Comparison of ENCODE assay signal across 13 mouse cellular contexts in the genomic region with DNA sequence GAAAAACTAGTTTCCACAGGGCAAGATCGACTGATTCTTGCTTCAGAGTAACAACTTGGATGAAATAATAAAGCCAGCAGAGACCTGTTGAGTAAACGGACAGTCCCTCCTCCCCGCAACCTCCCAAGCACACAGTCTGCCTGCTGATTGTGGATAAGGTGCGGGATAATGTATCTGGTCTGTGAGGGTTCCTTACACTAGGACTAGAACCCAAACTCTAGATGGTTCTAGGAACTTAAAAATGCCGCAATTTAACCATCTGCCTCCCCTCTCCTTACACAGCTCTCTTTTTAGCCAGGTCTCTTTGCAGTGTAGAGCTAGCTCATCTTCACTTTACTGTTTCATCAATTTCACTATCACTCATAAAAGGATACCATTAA. TPM values are rescaled to one million over a fixed set of nuclear protein-coding genes. Genes with fewer than 3 reads are reported as not detected.
DNase-seq lines count a peak whose midpoint lies in the region; ATAC-seq and TF ChIP-seq lines count a peak whose summit lies in the region.
"Had no signal": no experiment of that assay in that cellular context is flagged by ENCODE, and none has a peak within 500 bp of the region (broad histone marks: within the 10 kb centered on the region; RNA-seq: fewer than 3 reads in every experiment).

No protein-coding gene starts in this region.

- H3K36me3 ChIP-seq in lung, embryonic 15.5 days, result no peaks in the 10 kb centered on the region
- H3K36me3 ChIP-seq in hindbrain, embryonic 12.5 days, result no peaks in the 10 kb centered on the region
- no peaks in the 10 kb centered on the region for H3K36me3 ChIP-seq in midbrain, embryonic 10.5 days
- no peaks in the 10 kb centered on the region for H3K36me3 ChIP-seq in neural tube, embryonic 14.5 days (ENCODE audit: control insufficient read depth, insufficient read depth, low read length)

- H3K27me3 ChIP-seq in lung, embryonic 15.5 days, result no peaks in the 10 kb centered on the region
- H3K27me3 ChIP-seq in hindbrain, embryonic 12.5 days, result no peaks in the 10 kb centered on the region
- no peaks in the 10 kb centered on the region for H3K27me3 ChIP-seq in midbrain, embryonic 10.5 days (ENCODE audit: low read depth, poor library complexity, severe bottlenecking)
- H3K27me3 ChIP-seq in neural tube, embryonic 14.5 days (ENCODE audit: control insufficient read depth, insufficient read depth, low read length), result no peaks in the 10 kb centered on the region

- 57% methylated on average over 5 of the region's 5 CpGs for WGBS in lung, embryonic 15.5 days
- WGBS in hindbrain, embryonic 12.5 days, result 28% methylated on average over 5 of the region's 5 CpGs
- WGBS in midbrain, embryonic 10.5 days, result 19% methylated on average over 5 of the region's 5 CpGs
- 14% methylated on average over 5 of the region's 5 CpGs for WGBS in neural tube, embryonic 14.5 days

- 0 out of 2 replicates have a peak overlapping the region, but pooled peaks have one; percentile 16 for H3K4me2 ChIP-seq in lung, embryonic 15.5 days
- H3K4me2 ChIP-seq in hindbrain, embryonic 12.5 days (replicated peaks), result peak overlapping the region; percentile 43
- peak overlapping the region; percentile 31 for H3K4me2 ChIP-seq in neural tube, embryonic 14.5 days (ENCODE audit: low read depth, low read length)

- H3K4me1 ChIP-seq in lung, embryonic 15.5 days, result 0 out of 2 replicates have a peak, but pooled peaks cover 7% of the 10 kb centered on the region
- H3K4me1 ChIP-seq in hindbrain, embryonic 12.5 days, result peaks cover 15% of the 10 kb centered on the region
- H3K4me1 ChIP-seq in midbrain, embryonic 10.5 days, result peaks cover 27% of the 10 kb centered on the region
- H3K4me1 ChIP-seq in neural tube, embryonic 14.5 days (ENCODE audit: control insufficient read depth, insufficient read depth, low read length), result peaks cover 8% of the 10 kb centered on the region; the same call in 1 of the 2 replicates

- ATAC-seq in lung, embryonic 15.5 days (ENCODE audit: borderline replicate concordance, extremely low read depth, low FRiP score, low TSS enrichment), result no peak
- ATAC-seq in hindbrain, embryonic 12.5 days (ENCODE audit: low FRiP score), result peak; percentile 70
- ATAC-seq in neural tube, embryonic 14.5 days (ENCODE audit: low read depth), result peak; percentile 74

- intact Hi-C loops in left cerebral cortex, adult 2 months (cut with DNase I), result no loop called here

- no peak for DNase-seq in lung, postnatal 14 days
- DNase-seq in midbrain, embryonic 10.5 days (ENCODE audit: low spot score), result peak; percentile 44
- DNase-seq in left cerebral cortex, adult 2 months (ENCODE audit: extremely low spot score in 1 of 2, low spot score in 2 of 2), result no peak
- no peak for DNase-seq in ovary, postnatal 14 days (ENCODE audit: low spot score)
- no peak for DNase-seq in cerebellum, adult 9-11 months
- DNase-seq: cerebellum, postnatal 14 days; kidney, postnatal 10 days; right cerebral cortex, postnatal 4 days had no signal

- H3K9ac ChIP-seq in lung, embryonic 15.5 days, result no peak overlapping the region
- no peak overlapping the region for H3K9ac ChIP-seq in hindbrain, embryonic 12.5 days
- no peak overlapping the region for H3K9ac ChIP-seq in neural tube, embryonic 14.5 days (replicated peaks; ENCODE audit: low read depth, low read length)

- H3K27ac ChIP-seq in lung, embryonic 15.5 days, result no peak overlapping the region
- peak overlapping the region; percentile 79; the same call in 1 of the 2 replicates for H3K27ac ChIP-seq in hindbrain, embryonic 12.5 days
- peak overlapping the region; percentile 86 for H3K27ac ChIP-seq in midbrain, embryonic 10.5 days (replicated peaks)
- no peak overlapping the region; the same call in 1 of the 2 replicates for H3K27ac ChIP-seq in neural tube, embryonic 14.5 days (ENCODE audit: low read depth, low read length)
- H3K27ac ChIP-seq in left cerebral cortex, adult 2 months, result no peak overlapping the region

- H3K9me3 ChIP-seq in lung, embryonic 15.5 days, result no peaks in the 10 kb centered on the region; the same call in 1 of the 2 replicates
- no peaks in the 10 kb centered on the region; the same call in 1 of the 2 replicates for H3K9me3 ChIP-seq in hindbrain, embryonic 12.5 days (replicated peaks)
- H3K9me3 ChIP-seq in midbrain, embryonic 10.5 days (replicated peaks), result no peaks in the 10 kb centered on the region
- no peaks in the 10 kb centered on the region for H3K9me3 ChIP-seq in neural tube, embryonic 14.5 days (ENCODE audit: control insufficient read depth, low read length)

- TF ChIP-seq CTCF in left cerebral cortex, adult 2 months (IDR thresholded peaks at IDR 0.05), result no peak

- H3K4me3 ChIP-seq in lung, embryonic 15.5 days, result no peak overlapping the region
- H3K4me3 ChIP-seq in hindbrain, embryonic 12.5 days, result 0 out of 2 replicates have a peak overlapping the region, but pooled peaks have one; percentile 9
- peak overlapping the region; percentile 35 for H3K4me3 ChIP-seq in midbrain, embryonic 10.5 days
- H3K4me3 ChIP-seq in neural tube, embryonic 14.5 days (ENCODE audit: low read depth, low read length), result no peak overlapping the region
- no peak overlapping the region for H3K4me3 ChIP-seq in left cerebral cortex, adult 2 months

RNA-seq across cellular contexts. Expression of gene Fmo4, which starts 18.8 kb away (rescaled TPM):
- polyA plus RNA-seq in lung, embryonic 15.5 days (2015; fragmentation: Nextera tagmentation; extraction: Ambion mirVana), result 1.5 and 1.8 TPM in 2 replicates
- 0.46 and 0.52 TPM in 2 replicates for polyA plus RNA-seq in hindbrain, embryonic 12.5 days (2016; fragmentation: Nextera tagmentation; extraction: Ambion mirVana)
- polyA plus RNA-seq in midbrain, embryonic 10.5 days (2016; fragmentation: Nextera tagmentation; extraction: Ambion mirVana), result 0.58 and 0.95 TPM in 2 replicates
- polyA plus RNA-seq in neural tube, embryonic 14.5 days (2014; fragmentation: Nextera tagmentation; extraction: Ambion mirVana), result 0.33 TPM in 2 replicates
- total RNA-seq in left cerebral cortex, adult 2 months (2021), result not detected
- total RNA-seq: megakaryocyte, adult 5-6 weeks had no signal
- polyA plus RNA-seq: stomach, embryonic 14.5 days had no signal

RNA-seq across cellular contexts. Expression of gene Fmo1, which starts 33.8 kb away (rescaled TPM):
- 15.1 and 17.1 TPM in 2 replicates for polyA plus RNA-seq in lung, embryonic 15.5 days (2015; fragmentation: Nextera tagmentation; extraction: Ambion mirVana)
- 28.3 and 34.9 TPM in 2 replicates for polyA plus RNA-seq in hindbrain, embryonic 12.5 days (2016; fragmentation: Nextera tagmentation; extraction: Ambion mirVana)
- polyA plus RNA-seq in midbrain, embryonic 10.5 days (2016; fragmentation: Nextera tagmentation; extraction: Ambion mirVana), result 10.9 and 14.7 TPM in 2 replicates
- polyA plus RNA-seq in neural tube, embryonic 14.5 days (2014; fragmentation: Nextera tagmentation; extraction: Ambion mirVana), result 9.1 and 21.8 TPM in 2 replicates
- total RNA-seq in left cerebral cortex, adult 2 months (2021), result 10 to 100 TPM; 12.0 to 12.3 TPM
- total RNA-seq: megakaryocyte, adult 5-6 weeks had no signal

Comparison
In these comparisons a context has a peak if more than half of its experiments do, and no peak if none do; other contexts are left out.
1. H3K27ac ChIP-seq: peak in hindbrain, embryonic 12.5 days (single experiment) and midbrain, embryonic 10.5 days (single experiment); none in lung, embryonic 15.5 days (single experiment), neural tube, embryonic 14.5 days (single experiment) and left cerebral cortex, adult 2 months (single experiment).
2. H3K4me3 ChIP-seq: peak in hindbrain, embryonic 12.5 days (single experiment) and midbrain, embryonic 10.5 days (single experiment); none in lung, embryonic 15.5 days (single experiment), neural tube, embryonic 14.5 days (single experiment) and left cerebral cortex, adult 2 months (single experiment).
3. Peak in every context shown above with its lines, with median percentiles within 50 percentile points of each other: H3K4me2 ChIP-seq.